Mouse (Mus musculus) common myeloid progenitor, adult 5-6 weeks (primary cell): ENCODE results near the gene Pih1d3. TPM values are rescaled to one million over a fixed set of nuclear protein-coding genes. Genes with fewer than 3 reads are reported as not detected.

Experiments
- ATAC-seq: replicated peaks from 2 replicates; pipeline ENCODE4 v1.8.0; 2016; ENCODE audit warnings: low read depth, mild to moderate bottlenecking, moderate TSS enrichment, inconsistent platforms; ENCODE audit not compliant: poor library complexity, severe bottlenecking
- total RNA-seq: library from RNA; stranded (forward); fragments of 200-1000, 187-1606 nt; gene quantifications from 2 replicates; pipeline ENCODE4 v1.2.3, GENCODE M21; 2017

Pih1d3 gene
- not detected in 2 replicates for total RNA-seq

GRCm38 (mm10) chr1:31222564-31222963, at the start of gene Pih1d3, which contains the start of gene 4931428L18Rik:
Pih1d3 (plus strand) TSS chr1:31222838.
4931428L18Rik (minus strand) TSS chr1:31222684.
- peak; percentile 45; the same call in 1 of the 2 replicates for ATAC-seq

- ATAC-seq = no peak
These were observed 47.2 kb upstream of the Pih1d3 start for GRCm38 (mm10) chr1:31175401-31175800.

DNA sequence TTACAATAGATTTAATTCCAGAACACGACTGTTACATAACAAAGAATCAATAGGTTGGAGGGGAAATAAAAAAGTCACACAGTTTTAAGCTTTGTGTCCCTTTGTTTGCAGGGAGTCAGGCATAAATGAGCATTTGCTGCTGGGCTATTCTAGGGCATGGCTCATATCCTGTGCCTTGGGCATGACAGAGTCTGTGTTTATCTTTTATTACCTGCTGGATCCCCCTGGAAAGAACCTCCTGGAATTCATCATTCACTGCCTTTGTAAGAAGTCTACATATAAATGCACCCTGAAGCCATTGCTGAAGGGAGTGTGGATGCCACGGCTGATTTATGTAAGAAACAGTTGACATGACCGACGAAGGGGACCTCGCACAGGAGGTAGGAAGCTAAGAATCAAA, 46.5 kb upstream of the Pih1d3 start, which contains the start of gene Lgsn:
Lgsn (plus strand) TSS at position 301 of the 400 bp plus-strand sequence.
- no peak for ATAC-seq

DNA sequence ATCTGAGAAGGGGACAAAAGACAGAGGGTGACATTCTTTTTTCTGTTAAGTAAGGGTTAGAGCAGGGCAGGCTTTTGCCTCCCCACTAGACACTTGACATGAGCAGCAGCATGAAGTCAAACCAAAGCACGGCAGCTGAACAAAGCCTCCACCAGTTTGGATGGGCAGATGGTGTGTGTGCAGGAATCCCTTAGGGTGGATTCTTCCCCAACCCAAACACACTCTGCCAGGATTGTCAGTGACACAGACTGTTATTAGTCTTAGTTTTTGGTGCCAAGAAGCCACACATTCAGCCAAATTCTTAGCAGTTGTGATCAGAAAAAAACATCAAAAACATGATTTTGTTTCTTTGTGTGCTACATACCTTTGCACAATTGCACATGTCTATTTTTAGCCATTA, 44.4 kb upstream of the Pih1d3 start:
- ATAC-seq = no peak

DNA sequence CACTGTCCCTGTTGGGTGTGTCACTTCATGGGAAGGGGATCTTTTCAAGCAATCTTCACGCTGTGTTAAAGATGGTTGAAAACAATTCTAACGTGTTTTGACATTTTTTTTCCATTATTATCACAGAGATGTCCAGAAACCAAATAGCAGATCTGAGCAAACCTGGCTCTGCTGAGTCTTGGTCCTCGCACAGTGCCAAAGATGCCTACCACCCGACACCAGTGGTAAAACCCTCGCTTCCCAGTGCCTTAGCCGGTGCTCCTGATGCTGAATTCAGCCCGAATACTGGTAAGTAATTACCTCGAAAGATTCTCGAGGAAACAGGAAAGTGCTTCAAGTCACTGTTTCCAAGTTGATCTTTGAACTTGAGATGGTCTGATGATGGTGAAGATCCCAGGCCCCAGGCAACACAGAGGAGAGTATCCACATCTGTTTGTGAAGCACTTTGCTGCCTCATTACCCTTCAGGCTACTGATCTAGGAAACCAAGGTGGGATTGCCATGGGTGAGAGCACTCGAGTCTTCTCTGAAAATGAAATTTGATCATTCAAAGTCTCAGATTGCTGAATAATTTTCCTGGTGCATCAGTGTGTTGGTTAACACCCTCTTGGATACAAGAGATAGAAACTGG, 32.3 kb upstream of the Pih1d3 start:
- no peak for ATAC-seq

GRCm38 (mm10) chr1:31195633-31196032, 27.0 kb upstream of the Pih1d3 start:
- no peak for ATAC-seq

DNA sequence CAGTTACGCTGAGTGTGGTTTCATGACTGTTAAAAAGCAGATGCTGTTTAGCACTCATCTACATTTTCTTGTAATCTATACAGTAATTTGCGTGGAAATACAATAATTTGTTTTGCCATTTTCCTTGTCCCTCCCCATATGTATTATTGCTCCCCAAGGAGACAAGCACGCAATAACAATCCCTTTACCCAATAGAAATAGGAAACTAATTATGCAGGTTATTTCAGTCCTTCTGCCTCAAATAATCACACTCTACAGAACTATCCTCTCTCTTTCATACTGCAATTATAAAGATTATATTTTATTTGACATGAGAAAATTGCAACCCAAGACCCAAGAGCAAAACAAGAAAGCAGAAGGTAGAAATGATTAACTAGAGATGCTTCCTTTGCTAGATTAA, 25.7 kb upstream of the Pih1d3 start:
- ATAC-seq = no peak

- no peak for ATAC-seq
These were observed 18.9 kb upstream of the Pih1d3 start for GRCm38 (mm10) chr1:31203771-31204170.

- ATAC-seq = no peak
These were observed 17.3 kb upstream of the Pih1d3 start for GRCm38 (mm10) chr1:31205346-31205745.

DNA sequence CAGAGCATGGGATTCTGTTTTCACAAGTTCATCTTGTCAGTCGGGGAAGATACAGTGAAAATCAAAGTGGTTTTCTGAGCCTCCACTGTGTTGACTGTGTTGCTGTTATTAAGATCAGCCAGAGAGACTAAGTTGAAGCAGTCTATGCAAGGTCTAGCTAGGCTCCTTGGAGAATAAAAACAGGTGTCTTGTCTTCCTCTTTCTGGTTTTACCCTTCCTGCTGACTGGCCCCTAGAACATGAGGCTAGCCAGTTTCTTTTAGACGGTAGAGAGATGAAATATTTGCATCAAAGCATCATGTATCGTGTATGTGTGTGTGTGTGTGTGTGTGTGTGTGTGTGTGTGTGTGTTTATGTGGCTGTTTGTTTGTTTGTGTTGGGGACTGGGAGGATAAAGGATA, 16.9 kb upstream of the Pih1d3 start:
- ATAC-seq = no peak

DNA sequence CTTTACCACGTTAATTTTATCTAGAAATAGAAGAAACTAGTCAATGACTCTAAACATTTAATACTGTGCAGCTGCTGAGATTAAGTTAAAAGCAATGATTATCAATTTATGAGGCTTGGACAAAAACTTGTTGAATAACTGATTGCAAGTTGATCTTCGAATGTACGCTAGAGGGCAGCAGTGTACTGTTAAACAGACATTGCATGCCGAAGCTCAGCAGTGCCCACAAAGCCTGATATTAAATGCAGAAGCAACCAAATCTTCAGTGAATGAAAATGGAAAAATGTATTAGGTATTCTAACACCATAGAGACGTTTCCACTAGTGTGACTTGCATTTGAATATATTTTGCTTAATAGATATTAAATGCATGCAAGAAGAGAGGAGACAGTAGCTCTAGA, 12.5 kb upstream of the Pih1d3 start:
- ATAC-seq = peak; percentile 93

GRCm38 (mm10) chr1:31214831-31215230, 7.8 kb upstream of the Pih1d3 start:
- no peak for ATAC-seq

DNA sequence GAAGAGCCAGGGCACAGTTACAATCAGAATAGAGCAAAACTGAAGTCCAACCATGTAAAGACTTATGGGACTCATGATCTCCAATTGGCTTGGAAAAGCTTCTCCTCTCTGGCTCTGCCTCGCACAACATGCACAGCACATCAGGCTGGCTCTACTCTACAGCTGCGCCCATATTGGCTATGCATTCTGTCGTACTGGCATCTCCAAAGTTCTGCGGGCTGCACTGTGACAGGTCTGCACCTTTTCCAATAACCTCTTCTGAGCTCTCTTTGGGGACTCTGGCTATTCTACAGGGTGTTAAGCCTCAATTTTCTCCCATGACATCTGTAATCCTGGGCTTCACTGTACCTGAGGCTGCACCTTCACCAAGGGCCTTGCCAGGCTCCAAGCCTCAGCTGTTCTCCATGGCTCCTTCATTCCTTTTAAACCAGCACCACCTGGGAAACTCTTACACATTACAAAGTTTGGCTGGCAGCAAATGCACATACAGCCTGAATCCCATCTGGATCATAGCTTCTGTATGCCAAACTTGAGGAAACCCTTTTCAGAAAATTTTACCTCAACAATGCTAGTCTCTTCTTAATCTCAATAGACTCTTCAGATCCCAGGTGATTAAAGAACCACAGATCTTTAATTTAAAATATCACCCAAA, 1.9 kb upstream of the Pih1d3 start:
- ATAC-seq = no peak

GRCm38 (mm10) chr1:31233319-31234036, 10.8 kb downstream of the Pih1d3 start:
- ATAC-seq = no peak

DNA sequence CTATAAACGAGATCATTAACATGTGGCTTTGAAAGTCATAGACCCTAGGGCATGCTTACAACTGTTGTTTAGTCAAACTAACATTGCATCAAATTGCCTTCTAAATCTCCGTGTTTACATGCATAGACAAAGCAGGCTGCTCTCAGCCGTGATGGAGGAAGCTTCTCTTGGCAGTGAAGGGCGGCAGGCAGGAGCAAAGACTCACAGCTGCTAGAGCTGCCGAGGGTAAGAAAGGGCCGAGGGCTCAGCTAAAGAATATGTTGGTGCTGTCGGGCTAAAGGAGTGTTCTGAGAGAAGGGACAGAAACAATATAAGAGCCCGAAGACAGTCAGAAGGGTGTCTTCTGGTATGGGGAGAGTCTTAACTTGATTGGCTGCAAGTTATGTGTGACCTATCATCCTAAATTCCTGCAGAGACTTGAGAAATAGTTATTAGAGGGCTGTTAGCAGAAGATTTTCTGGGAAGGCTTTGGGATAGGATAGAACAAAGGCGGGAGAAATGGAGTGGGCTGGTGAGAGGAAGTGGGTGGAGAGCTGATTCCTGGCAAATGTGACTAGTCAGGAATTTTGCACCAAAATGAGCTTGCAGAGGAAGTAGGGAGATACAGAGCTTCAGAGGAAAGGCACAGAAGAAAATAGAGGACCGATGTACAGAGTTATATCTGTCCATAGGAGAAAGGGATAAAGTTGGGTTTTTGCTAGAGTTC, 37.7 kb downstream of the Pih1d3 start:
- no peak for ATAC-seq

Other genes with a start within 250 kb of the Pih1d3 start
- not detected in 2 replicates for gene AC153137.1, start 244.9 kb upstream of the Pih1d3 start, total RNA-seq
- not detected in 2 replicates for gene Lgsn, start 46.4 kb upstream of the Pih1d3 start, total RNA-seq
- gene 4931428L18Rik, start 154 bp upstream of the Pih1d3 start, total RNA-seq = not detected in 2 replicates